Mouse (Mus musculus): ENCODE results near the gene Ly6g6c.

DNA sequence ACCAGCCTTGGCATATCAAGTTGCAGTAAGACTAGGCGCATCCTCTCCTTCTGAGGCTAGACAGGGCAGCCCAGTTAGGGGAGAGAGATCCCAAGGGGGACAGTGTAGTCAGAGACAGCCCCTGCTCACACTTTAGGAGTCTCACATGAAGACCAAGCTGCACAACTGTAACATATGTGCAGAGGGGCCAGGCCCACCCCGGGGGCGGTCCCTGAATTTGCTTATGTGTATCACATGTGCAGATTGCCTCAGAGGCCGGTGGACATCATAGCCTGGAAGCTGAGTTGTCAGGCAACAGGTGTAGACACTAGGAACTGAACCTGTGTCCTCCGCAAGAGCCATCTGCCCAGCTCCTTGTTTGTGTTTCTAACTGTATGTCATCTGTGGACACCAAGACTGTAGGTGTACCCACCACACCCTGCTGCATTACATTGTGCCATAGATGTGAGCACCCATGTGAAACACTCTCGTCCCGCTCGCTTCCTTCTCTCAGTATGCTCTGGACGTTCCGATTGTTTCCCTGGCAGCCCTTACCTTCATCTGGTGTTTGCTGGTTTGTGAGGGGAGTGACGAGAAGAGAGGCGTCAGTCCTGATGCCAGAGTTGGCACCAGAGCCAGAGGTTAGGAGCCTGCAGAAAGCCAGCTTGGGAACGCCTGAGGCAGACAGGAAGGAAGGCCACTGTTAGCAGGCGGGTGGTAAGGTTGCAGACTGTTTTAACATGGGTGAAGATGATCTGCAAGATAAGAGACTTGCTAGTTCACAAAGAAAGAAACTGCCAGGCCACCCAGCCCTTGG, 27.4 kb downstream of the Ly6g6c start:
- TF ChIP-seq POU5F1 (IDR thresholded peaks at IDR 0.05; ENCODE audit: borderline replicate concordance, low read length), result no peak
- TF ChIP-seq CTCF (conservative IDR thresholded peaks at IDR 0.05; ENCODE audit: low read length), result no peak
- no peak for TF ChIP-seq NANOG (IDR thresholded peaks at IDR 0.05; ENCODE audit: borderline replicate concordance, low read length)

Data from E14TG2a.4 (cell line).